Mouse (Mus musculus) brain, embryonic 14.5 days (tissue): Measurements from ENCODE around the gene Mtf1.

Experiments used
- CTCF ChIP-seq: fragments of 200-500 bp; IDR thresholded peaks from 2 replicates; pipeline ENCODE4 v1.5.1; 2012; ENCODE audit warnings: inconsistent platforms, mild to moderate bottlenecking, moderate library complexity, borderline replicate concordance; ENCODE audit not compliant: insufficient read depth, insufficient read length; ENCODE audit errors: extremely low read depth
- POLR2A ChIP-seq: fragments of 200-500 bp; IDR thresholded peaks from 2 replicates; pipeline ENCODE4 v1.6.1; 2012; ENCODE audit warnings: mild to moderate bottlenecking, inconsistent platforms, borderline replicate concordance; ENCODE audit not compliant: poor library complexity, insufficient read depth, insufficient read length, severe bottlenecking; ENCODE audit errors: extremely low read depth

- peak; percentile 85 for TF ChIP-seq CTCF
- no peak for TF ChIP-seq POLR2A
Measured at GRCm38 (mm10) chr4:124801552-124802308, at the start of gene Mtf1.
